Mouse (Mus musculus): ENCODE data around the gene Slc5a3.
"Not testable (repeated sequence)": the region's sequence is repeated elsewhere in the genome, so short reads cannot be mapped to it uniquely, and the experiment has no call there.

The Slc5a3 gene

GRCm38 (mm10) chr16:92062832-92063231 lies 4.7 kb downstream of the Slc5a3 start:
- DNase-seq (ENCODE audit: low spot score), result no peak

- no peak for DNase-seq (ENCODE audit: low spot score)
Measured at GRCm38 (mm10) chr16:92064801-92065200, 6.7 kb downstream of the Slc5a3 start.

- DNase-seq (ENCODE audit: low spot score), result no peak
Measured at GRCm38 (mm10) chr16:92070338-92070737, 12.2 kb downstream of the Slc5a3 start.

GRCm38 (mm10) chr16:92076797-92077196 lies 18.7 kb downstream of the Slc5a3 start:
- DNase-seq (ENCODE audit: low spot score), result no peak

- DNase-seq (ENCODE audit: low spot score), result no peak
Measured at GRCm38 (mm10) chr16:92083771-92084453, 25.8 kb downstream of the Slc5a3 start.

- DNase-seq (ENCODE audit: low spot score), result no peak
Measured at GRCm38 (mm10) chr16:92089225-92089624, 31.1 kb downstream of the Slc5a3 start.

GRCm38 (mm10) chr16:92091876-92092275 lies 33.8 kb downstream of the Slc5a3 start:
- no peak for DNase-seq (ENCODE audit: low spot score)

GRCm38 (mm10) chr16:92098351-92099051 lies 40.4 kb downstream of the Slc5a3 start:
- no peak for DNase-seq (ENCODE audit: low spot score)

- no peak for DNase-seq (ENCODE audit: low spot score)
Measured at GRCm38 (mm10) chr16:92099598-92099997, 41.5 kb downstream of the Slc5a3 start.

- peak; percentile 43 for DNase-seq (ENCODE audit: low spot score)
Measured at GRCm38 (mm10) chr16:92100111-92100510, 42.0 kb downstream of the Slc5a3 start.

- no peak for DNase-seq (ENCODE audit: low spot score)
Measured at GRCm38 (mm10) chr16:92102115-92102514, 44.0 kb downstream of the Slc5a3 start.

GRCm38 (mm10) chr16:92102931-92103330 lies 44.8 kb downstream of the Slc5a3 start:
- not testable (repeated sequence) for DNase-seq (ENCODE audit: low spot score)

- DNase-seq (ENCODE audit: low spot score), result peak; percentile 20
Measured at GRCm38 (mm10) chr16:92103572-92104331, 45.6 kb downstream of the Slc5a3 start.

GRCm38 (mm10) chr16:92104332-92104590 lies 46.1 kb downstream of the Slc5a3 start:
- no peak for DNase-seq (ENCODE audit: low spot score)

- DNase-seq (ENCODE audit: low spot score), result no peak
Measured at GRCm38 (mm10) chr16:92104951-92105350, 46.8 kb downstream of the Slc5a3 start.

GRCm38 (mm10) chr16:92105631-92106030 lies 47.5 kb downstream of the Slc5a3 start:
- DNase-seq (ENCODE audit: low spot score), result no peak

- DNase-seq (ENCODE audit: low spot score), result no peak
Measured at GRCm38 (mm10) chr16:92107346-92107745, 49.2 kb downstream of the Slc5a3 start.

GRCm38 (mm10) chr16:92114706-92115241 lies 56.7 kb downstream of the Slc5a3 start:
- DNase-seq (ENCODE audit: low spot score), result no peak

GRCm38 (mm10) chr16:92115611-92116421 lies 57.7 kb downstream of the Slc5a3 start:
- DNase-seq (ENCODE audit: low spot score), result no peak

GRCm38 (mm10) chr16:92117337-92118209 lies 59.5 kb downstream of the Slc5a3 start:
- DNase-seq (ENCODE audit: low spot score), result no peak

- no peak for DNase-seq (ENCODE audit: low spot score)
Measured at GRCm38 (mm10) chr16:92119013-92119515, 60.9 kb downstream of the Slc5a3 start.
